Mouse (Mus musculus) CH12.LX (cell line): Measurements from ENCODE around the gene Fat3. TPM values are rescaled to one million over a fixed set of nuclear protein-coding genes. Genes with fewer than 3 reads are reported as not detected.
A peak's percentile ranks its signal among the peaks of the same experiment; 100 is the strongest.

Experiments used
- DNase-seq: peaks from one replicate; pipeline ENCODE4 v3.0.0-alpha.2; 2013; ENCODE audit errors: extremely low read depth
- H3K27ac ChIP-seq: 2 replicates; pipeline ENCODE4 v1.5.1; 2012; ENCODE audit warnings: low read depth, mild to moderate bottlenecking, control low read depth, moderate library complexity; ENCODE audit not compliant: insufficient read depth
- H3K27me3 ChIP-seq: replicated peaks from 2 replicates; pipeline ENCODE3; 2012; ENCODE audit warnings: inconsistent platforms
- H3K36me3 ChIP-seq, 2 experiments: replicated peaks in 1 of 2; 2 replicates each; pipeline versions ENCODE3 to v1.6.1; 2012; ENCODE audit warnings: inconsistent platforms in 1 of 2, low read length in 1 of 2, mild to moderate bottlenecking in 1 of 2, mixed read lengths in 1 of 2, moderate library complexity in 1 of 2; ENCODE audit not compliant: control insufficient read depth in 1 of 2, insufficient read depth in 1 of 2
- H3K4me1 ChIP-seq, 2 experiments: 2 replicates each; pipeline ENCODE4 v1.6.1; 2012; ENCODE audit warnings: inconsistent platforms in 1 of 2, moderate library complexity in 1 of 2; ENCODE audit not compliant: insufficient read depth in 2 of 2, control insufficient read depth in 1 of 2
- H3K4me2 ChIP-seq: 2 replicates; pipeline ENCODE4 v1.6.1; 2012; ENCODE audit warnings: low read depth, mild to moderate bottlenecking, control low read depth; ENCODE audit not compliant: poor library complexity, insufficient read depth, severe bottlenecking
- H3K4me3 ChIP-seq, 3 experiments: fragments of 150-350 bp in 1 of 3; sonication (generic) in 1 of 3; replicated peaks in 1 of 3; 2 replicates each; pipeline versions ENCODE3 to v1.5.1; 2011 to 2012; ENCODE audit warnings: low read depth in 2 of 3, low read length in 2 of 3, mild to moderate bottlenecking in 2 of 3, moderate library complexity in 2 of 3, control low read depth in 1 of 3, improper control_type of control experiment in 1 of 3, inconsistent platforms in 1 of 3, mixed read lengths in 1 of 3; ENCODE audit not compliant: poor library complexity in 1 of 3
- H3K79me2 ChIP-seq: replicated peaks from 2 replicates; pipeline ENCODE4 v1.6.1; 2012; ENCODE audit warnings: mild to moderate bottlenecking, moderate library complexity; ENCODE audit not compliant: control insufficient read depth, poor library complexity, insufficient read depth, severe bottlenecking; ENCODE audit errors: extremely low read depth
- H3K9ac ChIP-seq: 2 replicates; pipeline ENCODE4 v1.6.1; 2012; ENCODE audit warnings: low read depth, mild to moderate bottlenecking, control low read depth, moderate library complexity; ENCODE audit not compliant: insufficient read depth
- H3K9me3 ChIP-seq: replicated peaks from 2 replicates; pipeline ENCODE3; 2012; ENCODE audit warnings: low read length, inconsistent platforms, mixed read lengths
- BHLHE40 ChIP-seq: IDR thresholded peaks from 2 replicates; pipeline ENCODE4 v1.6.1; 2011; ENCODE audit warnings: mild to moderate bottlenecking, low read depth, low read length, improper control_type of control experiment
- EP300 ChIP-seq: IDR thresholded peaks from 2 replicates; pipeline ENCODE4 v1.6.1; 2011; ENCODE audit warnings: low read length, improper control_type of control experiment
- ETS1 ChIP-seq: conservative IDR thresholded peaks from 2 replicates; pipeline ENCODE4 v1.6.1; 2012; ENCODE audit warnings: low read depth, mild to moderate bottlenecking, inconsistent platforms, low read length, improper control_type of control experiment, moderate library complexity
- IRF4 ChIP-seq: IDR thresholded peaks from 2 replicates; pipeline ENCODE4 v1.6.1; 2014; ENCODE audit warnings: low read depth, mild to moderate bottlenecking, inconsistent platforms, low read length, improper control_type of control experiment
- JUN ChIP-seq: IDR thresholded peaks from 2 replicates; pipeline ENCODE4 v1.6.1; 2011; ENCODE audit warnings: low read depth, mild to moderate bottlenecking, low read length, improper control_type of control experiment, moderate library complexity; ENCODE audit not compliant: insufficient read depth
- JUND ChIP-seq: conservative IDR thresholded peaks from 2 replicates; pipeline ENCODE4 v1.6.1; 2011; ENCODE audit warnings: low read depth, low read length, improper control_type of control experiment
- KAT2A ChIP-seq: IDR thresholded peaks from 2 replicates; pipeline ENCODE4 v1.6.1; 2012; ENCODE audit warnings: low read length, improper control_type of control experiment, inconsistent platforms; ENCODE audit not compliant: insufficient replicate concordance
- MAFK ChIP-seq: IDR thresholded peaks from 2 replicates; pipeline ENCODE4 v1.6.1; 2011; ENCODE audit warnings: low read length, improper control_type of control experiment; ENCODE audit not compliant: insufficient replicate concordance
- MAX ChIP-seq: IDR thresholded peaks from 2 replicates; pipeline ENCODE4 v1.6.1; 2011; ENCODE audit warnings: low read length, improper control_type of control experiment
- MYC ChIP-seq: IDR thresholded peaks from 2 replicates; pipeline ENCODE4 v1.6.1; 2011; ENCODE audit warnings: low read depth, mild to moderate bottlenecking, improper control_type of control experiment, low read length
- NRF1 ChIP-seq: IDR thresholded peaks from 2 replicates; pipeline ENCODE4 v1.6.1; 2014; ENCODE audit warnings: low read depth, mild to moderate bottlenecking, inconsistent platforms, low read length, improper control_type of control experiment, moderate library complexity
- PAX5 ChIP-seq: IDR thresholded peaks from 2 replicates; pipeline ENCODE4 v1.6.1; 2012; ENCODE audit warnings: low read length, inconsistent platforms, mixed read lengths
- POLR2A ChIP-seq: IDR thresholded peaks from 2 replicates; pipeline ENCODE4 v1.6.1; 2011; ENCODE audit warnings: low read depth, mild to moderate bottlenecking, improper control_type of control experiment, low read length
- POLR2AphosphoS2 ChIP-seq: IDR thresholded peaks from 2 replicates; pipeline ENCODE4 v1.6.1; 2011; ENCODE audit warnings: low read depth, low read length, improper control_type of control experiment
- RAD21 ChIP-seq: IDR thresholded peaks from 2 replicates; pipeline ENCODE4 v1.6.1; 2011; ENCODE audit warnings: low read depth, mild to moderate bottlenecking, low read length, improper control_type of control experiment, moderate library complexity
- RCOR1 ChIP-seq: conservative IDR thresholded peaks from 2 replicates; pipeline ENCODE4 v1.6.1; 2012; ENCODE audit warnings: low read depth, mild to moderate bottlenecking, inconsistent platforms, low read length, improper control_type of control experiment
- SIN3A ChIP-seq: IDR thresholded peaks from 2 replicates; pipeline ENCODE4 v1.6.1; 2012; ENCODE audit warnings: low read length, improper control_type of control experiment, inconsistent platforms
- SMC3 ChIP-seq: IDR thresholded peaks from 2 replicates; pipeline ENCODE4 v1.6.1; 2011; ENCODE audit warnings: low read depth, low read length, improper control_type of control experiment
- TCF12 ChIP-seq: IDR thresholded peaks from 2 replicates; pipeline ENCODE4 v1.6.1; 2014; ENCODE audit warnings: low read depth, mild to moderate bottlenecking, inconsistent platforms, low read length, improper control_type of control experiment
- UBTF ChIP-seq: IDR thresholded peaks from 2 replicates; pipeline ENCODE4 v1.6.1; 2012; ENCODE audit warnings: low read depth, mild to moderate bottlenecking, inconsistent platforms, low read length, improper control_type of control experiment, moderate library complexity
- USF2 ChIP-seq: conservative IDR thresholded peaks from 2 replicates; pipeline ENCODE4 v1.6.1; 2011; ENCODE audit warnings: low read depth, low read length, improper control_type of control experiment
- ZMIZ1 ChIP-seq: IDR thresholded peaks from 2 replicates; pipeline ENCODE4 v1.6.1; 2012; ENCODE audit warnings: low read depth, mild to moderate bottlenecking, inconsistent platforms, low read length, improper control_type of control experiment
- ZNF384 ChIP-seq: IDR thresholded peaks from 2 replicates; pipeline ENCODE4 v1.6.1; 2012; ENCODE audit warnings: low read depth, low read length, improper control_type of control experiment, inconsistent platforms
- dilution Hi-C: fragments of 300-500 bp; cut with MboI; formaldehyde crosslinking; loops from 2 replicates; pipeline ENCODE4 v1.14.3; 2020; ENCODE audit warnings: low sequenced_read_pairs; ENCODE audit not compliant: extremely low pct_unique_long_range_greater_than_20kb, extremely low pct_ligation_motif_present
- in situ Hi-C: fragments of 300-500 bp; cut with MboI; formaldehyde crosslinking; loops from 3 replicates; pipeline ENCODE4 v1.14.3; 2019; ENCODE audit warnings: low sequenced_read_pairs, low pct_ligation_motif_present, low pct_unique_long_range_greater_than_20kb, mixed read lengths
- polyA plus RNA-seq: library from polyadenylated mRNA; unstranded; fragments of >175 nt; gene quantifications from 2 replicates; pipeline ENCODE4 v1.2.1, GENCODE M21; 2012; ENCODE audit warnings: low read depth; ENCODE audit not compliant: insufficient read length
- total RNA-seq, 2 experiments: library from RNA; depleted of rRNA; stranded (reverse); fragments of 300-350 nt in 1 of 2; fragments of >200 nt in 1 of 2; gene quantifications; 2 replicates each; pipeline ENCODE4 v1.2.3; 2012 to 2014

The Fat3 gene
- total and polyA plus RNA-seq, 3 experiments = 0.03 to 0.07 TPM; not detected in 1

- Histone ChIP-seq H3K9me3 (no peaks in the 10 kb centered on the region), H3K4me1 (peaks cover 4 to 27% of the 10 kb centered on the region in 2 experiments; a peak in 3 of 4 replicates), H3K36me3 (no peaks in the 10 kb centered on the region), H3K79me2 (no peaks in the 10 kb centered on the region), H3K4me2 (no peak overlapping the region), H3K27me3 (no peaks in the 10 kb centered on the region), H3K9ac (no peak overlapping the region), H3K27ac (no peak overlapping the region), H3K4me3 (no peak overlapping the region)
- peak; percentile 87 for DNase-seq
- in situ Hi-C loops = no loop called here
- dilution Hi-C loops = no loop called here
- TF ChIP-seq RCOR1 (0 out of 2 replicates have a peak, but pooled peaks have one; percentile 37), UBTF (no peak), KAT2A (no peak), USF2 (no peak), SIN3A (no peak), ETS1 (peak; percentile 69), MAX (no peak), MYC (no peak), SMC3 (no peak), ZMIZ1 (no peak), MAFK (peak; percentile 97), EP300 (peak; percentile 94), IRF4 (peak; percentile 94), PAX5 (no peak), NRF1 (no peak), POLR2AphosphoS2 (no peak), TCF12 (peak; percentile 46; the same call in 1 of the 2 replicates), RAD21 (no peak), JUN (peak; percentile 41; the same call in 1 of the 2 replicates), POLR2A (no peak), BHLHE40 (peak; percentile 85), JUND (peak; percentile 60; the same call in 1 of the 2 replicates), ZNF384 (peak; percentile 78)
These were observed 286.1 kb downstream of the Fat3 start for GRCm38 (mm10) chr9:16214731-16215681.
